Mouse (Mus musculus) lung, postnatal 0 days (tissue): ENCODE results near the gene Trappc3l.

ENCODE experiments used
- CTCF ChIP-seq: IDR thresholded peaks from 2 replicates; pipeline ENCODE4 v1.5.1; 2016; ENCODE audit warnings: antibody characterized with exemption, mild to moderate bottlenecking
- EP300 ChIP-seq: IDR thresholded peaks from 2 replicates; pipeline ENCODE4 v1.6.1; 2016; ENCODE audit warnings: antibody characterized with exemption, mild to moderate bottlenecking, control low read depth

DNA sequence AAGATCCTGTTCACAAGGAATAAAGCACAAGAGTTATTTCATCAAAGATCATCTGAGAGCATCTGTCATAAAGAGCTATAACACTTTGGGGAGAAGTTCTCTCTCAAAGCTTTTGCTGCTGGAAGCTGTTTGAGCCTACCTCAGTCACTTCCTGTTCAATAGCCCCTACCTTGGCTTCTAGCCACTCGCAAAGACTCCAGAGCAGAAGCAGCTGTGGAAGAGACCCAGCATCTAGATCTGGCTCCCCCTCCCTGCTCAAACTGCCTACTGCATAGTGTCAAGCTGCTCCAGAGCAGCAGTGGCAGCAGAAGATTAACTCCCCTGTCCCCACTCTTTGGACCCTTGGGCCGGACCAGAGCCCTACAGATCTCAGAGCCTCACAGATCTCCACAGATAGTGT, 16.6 kb downstream of the Trappc3l start:
- TF ChIP-seq CTCF (no peak), EP300 (no peak)
